Mouse (Mus musculus): ENCODE results near the gene Dmrta2. TPM values are rescaled to one million over a fixed set of nuclear protein-coding genes. Genes with fewer than 3 reads are reported as not detected.
A peak's percentile ranks its signal among the peaks of the same experiment; 100 is the strongest.

The Dmrta2 gene
- total RNA-seq, 2 experiments from 2014 or later = 0.09 TPM; not detected in 1

DNA sequence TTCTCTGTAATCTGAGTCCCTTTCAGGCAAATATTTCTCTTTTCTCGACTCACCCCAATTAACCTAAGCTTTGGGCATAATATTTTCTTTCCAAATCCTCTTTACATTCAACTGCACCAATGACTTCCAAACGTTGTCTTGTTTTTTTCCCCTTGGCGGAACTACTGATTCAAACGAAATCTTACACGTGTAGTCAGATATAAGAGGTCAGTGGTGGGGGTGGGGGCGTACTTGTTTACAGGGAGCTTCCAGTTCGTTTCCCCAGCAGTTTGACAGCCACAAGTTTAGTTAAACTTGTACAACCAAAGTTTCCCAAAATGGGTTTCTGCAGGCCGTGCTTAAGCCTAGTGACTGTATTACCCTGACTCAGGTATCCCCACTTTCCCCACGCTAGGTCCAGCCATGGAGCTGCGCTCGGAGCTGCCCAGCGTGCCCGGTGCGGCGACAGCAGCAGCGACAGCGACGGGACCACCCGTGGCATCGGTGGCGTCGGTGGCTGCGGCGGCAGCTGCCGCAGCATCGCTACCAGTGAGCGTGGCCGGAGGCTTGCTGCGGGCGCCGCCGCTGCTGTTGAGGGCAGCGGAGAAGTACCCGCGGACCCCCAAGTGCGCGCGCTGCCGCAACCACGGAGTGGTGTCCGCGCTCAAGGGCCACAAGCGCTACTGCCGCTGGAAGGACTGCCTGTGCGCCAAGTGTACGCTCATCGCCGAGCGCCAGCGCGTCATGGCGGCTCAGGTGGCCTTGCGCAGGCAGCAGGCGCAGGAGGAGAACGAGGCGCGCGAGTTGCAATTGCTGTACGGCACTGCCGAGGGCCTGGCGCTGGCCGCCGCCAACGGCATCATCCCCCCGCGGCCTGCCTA lies 1.8 kb downstream of the Dmrta2 start:
- DNase-seq = peak; percentile 18

DNA sequence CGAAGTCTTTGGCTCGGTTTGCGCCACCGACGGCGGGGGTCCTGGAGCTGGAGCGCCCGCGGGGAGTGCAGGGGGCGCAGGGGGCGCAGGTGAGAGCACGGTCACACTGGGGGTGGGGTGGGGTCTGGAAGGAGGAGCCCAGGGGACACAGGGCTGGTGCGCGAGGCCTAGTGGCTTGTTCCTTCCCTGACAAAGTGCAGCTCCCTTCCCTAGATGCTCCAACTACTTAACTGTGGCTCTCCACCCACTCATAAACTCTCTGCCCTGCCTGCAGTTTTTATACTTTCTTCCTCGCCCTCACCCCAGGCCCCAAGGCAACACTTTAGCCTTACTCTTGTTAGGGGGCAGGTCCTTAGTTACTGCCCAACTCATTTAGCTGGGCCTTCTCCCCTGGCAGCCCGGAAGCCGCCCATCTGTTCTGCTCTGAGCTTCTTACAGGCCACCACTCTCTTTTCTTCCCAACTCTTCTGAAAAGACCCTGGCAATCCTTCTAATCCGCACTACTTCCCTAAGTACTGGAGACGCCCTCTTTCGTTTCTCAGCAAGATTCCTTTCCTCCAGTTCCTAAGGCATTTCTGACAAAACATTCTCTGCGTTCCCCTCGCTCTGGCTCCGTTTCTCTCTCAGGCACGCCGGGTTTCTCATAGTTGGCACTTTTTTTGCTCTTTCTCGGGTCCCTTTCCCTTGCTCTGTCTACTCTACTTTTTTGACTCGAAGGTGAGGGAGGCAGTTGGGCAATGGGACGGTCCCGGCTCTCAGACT lies 2.6 kb downstream of the Dmrta2 start:
- no peak for DNase-seq

GRCm38 (mm10) chr4:109981083-109981870 lies 3.4 kb downstream of the Dmrta2 start:
- no peak for DNase-seq

GRCm38 (mm10) chr4:109981871-109982680 lies 4.2 kb downstream of the Dmrta2 start:
- DNase-seq = peak; percentile 23

DNA sequence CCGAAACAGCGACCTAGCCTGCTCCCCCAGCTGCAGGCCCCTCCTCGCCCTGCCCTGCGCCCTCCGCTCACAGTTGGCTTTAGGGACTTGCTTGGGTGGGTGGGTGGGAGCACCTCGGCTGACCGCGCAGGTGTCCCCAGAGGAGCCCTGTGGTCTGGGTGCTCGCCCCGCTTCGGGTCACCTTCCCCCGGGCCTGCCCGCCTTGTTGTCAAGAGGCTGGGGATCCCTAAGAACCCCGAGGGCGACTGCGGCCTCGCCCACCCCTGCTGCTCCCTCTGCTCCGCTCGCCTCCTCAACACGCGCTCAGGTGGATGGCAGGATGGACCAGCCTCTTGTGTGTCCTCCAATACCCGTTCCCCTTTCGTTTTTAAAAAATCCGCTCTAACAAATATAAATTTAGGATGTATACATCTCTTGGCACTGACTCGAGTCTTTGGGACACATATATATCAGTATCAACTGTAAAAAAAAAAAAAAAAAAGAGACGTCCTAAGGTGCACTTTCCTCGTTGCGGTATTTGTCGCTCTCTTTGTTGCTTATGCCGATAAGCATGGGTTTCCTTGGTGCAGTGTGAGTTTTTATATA lies 4.9 kb downstream of the Dmrta2 start:
- DNase-seq = no peak

GRCm38 (mm10) chr4:109983281-109984001 lies 5.6 kb downstream of the Dmrta2 start:
- DNase-seq = peak; percentile 14

- DNase-seq = peak; percentile 4
Observed at GRCm38 (mm10) chr4:109984011-109984411, 6.2 kb downstream of the Dmrta2 start.

- DNase-seq = no peak
Observed at GRCm38 (mm10) chr4:109984496-109985423, 6.9 kb downstream of the Dmrta2 start.

GRCm38 (mm10) chr4:109985424-109986172 lies 7.7 kb downstream of the Dmrta2 start:
- no peak for DNase-seq

DNA sequence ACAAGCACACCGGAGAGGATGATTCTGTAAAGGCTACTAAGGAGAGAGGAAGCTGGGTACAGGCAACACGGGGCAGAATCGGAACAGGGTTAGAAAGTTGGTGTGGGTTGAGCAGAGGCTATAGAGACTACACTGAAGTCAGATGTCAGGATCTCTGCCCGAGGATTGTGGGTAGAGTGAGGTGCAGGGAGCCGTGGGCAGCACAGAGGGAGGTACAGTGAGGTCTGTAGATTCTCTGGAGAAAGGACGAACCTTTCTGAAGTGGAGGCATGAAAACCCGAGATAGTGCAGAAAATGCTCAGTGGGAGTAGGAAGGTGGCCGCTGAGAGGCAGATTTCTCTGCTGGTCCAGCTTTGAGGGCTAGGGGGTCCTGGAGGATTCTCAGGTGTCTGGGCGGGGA lies 8.4 kb downstream of the Dmrta2 start:
- no peak for DNase-seq

GRCm38 (mm10) chr4:109986748-109987355 lies 9.0 kb downstream of the Dmrta2 start:
- no peak for DNase-seq

DNA sequence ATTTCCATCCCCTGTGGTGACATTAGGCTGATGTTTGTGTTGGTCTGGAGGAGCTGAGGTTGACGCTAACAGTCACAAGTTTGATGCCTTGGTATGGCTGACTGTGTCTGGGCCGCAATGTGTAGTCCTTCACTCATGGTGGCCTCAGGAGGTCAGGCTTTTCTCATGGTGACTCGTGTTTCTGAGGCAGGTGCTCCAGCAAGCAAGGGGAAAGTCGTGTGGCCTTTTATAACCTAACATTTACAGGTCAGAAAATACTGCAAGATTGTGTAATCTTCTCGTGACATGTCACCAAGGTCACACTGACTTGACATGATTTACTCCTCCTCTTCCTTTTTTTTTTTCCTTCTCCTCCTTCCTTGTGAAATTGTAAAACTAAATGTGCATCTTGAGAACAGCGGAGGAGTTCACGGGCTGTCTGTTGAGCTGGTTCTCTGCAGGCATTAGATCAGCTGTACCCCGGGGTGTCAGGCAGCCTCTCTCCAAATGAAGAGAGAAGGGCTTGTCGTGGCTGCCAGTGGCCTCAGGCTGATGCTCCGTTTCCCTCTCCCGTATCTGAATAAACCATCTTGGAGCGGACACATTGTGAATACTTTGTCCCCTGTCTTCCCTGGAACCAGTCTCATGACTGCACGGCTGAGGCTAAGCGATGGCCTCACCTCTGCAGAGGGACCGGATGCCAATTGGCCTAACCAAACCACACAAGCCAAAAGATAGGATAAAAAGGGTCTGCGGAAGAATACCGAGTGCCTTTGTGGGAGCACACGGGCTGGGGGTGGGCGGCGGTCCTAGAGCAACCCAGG lies 9.9 kb downstream of the Dmrta2 start:
- DNase-seq = no peak

- DNase-seq = no peak
Observed at GRCm38 (mm10) chr4:109988411-109988810, 10.6 kb downstream of the Dmrta2 start.

GRCm38 (mm10) chr4:109989213-109989612 lies 11.4 kb downstream of the Dmrta2 start:
- no peak for DNase-seq

GRCm38 (mm10) chr4:110006044-110006443 lies 28.2 kb downstream of the Dmrta2 start:
- no peak for DNase-seq

DNA sequence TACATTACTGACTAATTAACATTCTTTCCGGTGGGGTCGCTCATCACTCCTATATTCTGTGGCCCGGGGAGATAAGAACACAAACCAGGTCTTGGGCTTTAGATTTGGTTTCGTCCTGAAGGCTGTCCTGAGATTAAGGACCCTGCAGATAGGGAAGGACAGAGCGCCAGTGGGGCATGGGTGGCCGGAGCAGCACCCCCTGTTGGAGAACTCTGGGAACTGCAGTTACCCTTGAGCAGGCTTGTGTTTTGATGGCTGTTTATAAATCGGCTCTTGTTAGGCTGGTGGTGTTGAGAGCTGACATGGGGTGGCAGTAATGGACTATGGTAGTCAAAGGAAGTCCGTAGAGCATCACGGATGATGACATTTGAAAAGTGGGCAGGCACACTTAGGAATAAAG lies 41.3 kb downstream of the Dmrta2 start:
- peak; percentile 18 for DNase-seq

DNA sequence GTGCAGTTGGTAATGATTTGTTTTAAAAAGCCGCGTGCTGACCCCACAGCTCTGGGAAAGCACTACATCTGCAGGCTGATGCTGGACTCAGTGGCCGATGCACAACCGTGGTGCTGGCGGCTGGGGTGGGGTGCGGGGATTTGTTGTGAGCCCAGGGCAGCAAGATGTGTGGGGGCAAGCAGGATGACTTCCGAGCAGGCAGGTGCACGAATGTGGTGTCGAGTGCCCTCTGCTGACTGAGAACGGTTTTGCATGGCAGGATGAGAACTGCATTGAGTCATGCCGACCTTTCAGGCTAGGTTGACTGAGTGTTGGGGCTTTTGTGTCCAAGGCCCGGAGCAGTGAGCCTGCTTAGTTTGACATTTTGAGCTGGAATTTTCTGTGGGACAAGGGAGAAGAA lies 42.4 kb downstream of the Dmrta2 start:
- DNase-seq = peak; percentile 89
